ENCODE assay signal across 8 mouse cellular contexts in genomic region chr17:56040857-56041163, GRCm38 (mm10). TPM values are rescaled to one million over a fixed set of nuclear protein-coding genes. Genes with fewer than 3 reads are reported as not detected.
DNase-seq lines count a peak whose midpoint lies in the region; ATAC-seq lines count a peak whose summit lies in the region.

No protein-coding gene starts in this region.

- peaks cover 6% of the 10 kb centered on the region for H3K4me1 ChIP-seq in neural tube, embryonic 11.5 days (ENCODE audit: control insufficient read depth, insufficient read depth, low read length)
- peaks cover 58% of the 10 kb centered on the region for H3K4me1 ChIP-seq in erythroblast, embryonic 14.5 days (ENCODE audit: control insufficient read depth)
- peaks cover 19% of the 10 kb centered on the region for H3K4me1 ChIP-seq in limb, embryonic 15.5 days
- H3K4me1 ChIP-seq in stomach, embryonic 15.5 days = peaks cover 13% of the 10 kb centered on the region

- no peaks in the 10 kb centered on the region for H3K9me3 ChIP-seq in neural tube, embryonic 11.5 days (ENCODE audit: control insufficient read depth, low read length)
- no peaks in the 10 kb centered on the region for H3K9me3 ChIP-seq in erythroblast, embryonic 14.5 days (ENCODE audit: control insufficient read depth, low read length)
- no peaks in the 10 kb centered on the region for H3K9me3 ChIP-seq in limb, embryonic 15.5 days
- no peaks in the 10 kb centered on the region for H3K9me3 ChIP-seq in stomach, embryonic 15.5 days

- WGBS in neural tube, embryonic 11.5 days = under 1% methylated on average over 12 of the region's 12 CpGs
- 1% methylated on average over 12 of the region's 12 CpGs for WGBS in limb, embryonic 15.5 days
- WGBS in stomach, embryonic 15.5 days = 2% methylated on average over 12 of the region's 12 CpGs

- H3K27ac ChIP-seq in neural tube, embryonic 11.5 days (ENCODE audit: low read depth, low read length) = no peak overlapping the region
- H3K27ac ChIP-seq in limb, embryonic 15.5 days = peak overlapping the region; percentile 88
- peak overlapping the region; percentile 89 for H3K27ac ChIP-seq in stomach, embryonic 15.5 days

- no peak for ATAC-seq in neural tube, embryonic 11.5 days (ENCODE audit: insufficient read depth, low FRiP score, low TSS enrichment)
- no peak for ATAC-seq in limb, embryonic 15.5 days (ENCODE audit: insufficient number of reproducible peaks, low FRiP score, low TSS enrichment, low read depth)
- ATAC-seq in stomach, embryonic 15.5 days (ENCODE audit: insufficient read depth, low FRiP score, low read depth) = no peak

- H3K36me3 ChIP-seq in neural tube, embryonic 11.5 days (ENCODE audit: control insufficient read depth, insufficient read depth, low read length) = no peaks in the 10 kb centered on the region
- peaks cover 46% of the 10 kb centered on the region for H3K36me3 ChIP-seq in erythroblast, embryonic 14.5 days (ENCODE audit: control insufficient read depth)
- peaks cover 25% of the 10 kb centered on the region for H3K36me3 ChIP-seq in limb, embryonic 15.5 days
- H3K36me3 ChIP-seq in stomach, embryonic 15.5 days = 0 out of 2 replicates have a peak, but pooled peaks cover 9% of the 10 kb centered on the region

- peak overlapping the region; percentile 80 for H3K4me2 ChIP-seq in neural tube, embryonic 11.5 days (ENCODE audit: low read depth)
- peak overlapping the region; percentile 74 for H3K4me2 ChIP-seq in limb, embryonic 15.5 days
- peak overlapping the region; percentile 77 for H3K4me2 ChIP-seq in stomach, embryonic 15.5 days

- no peaks in the 10 kb centered on the region for H3K27me3 ChIP-seq in neural tube, embryonic 11.5 days (ENCODE audit: control insufficient read depth, insufficient read depth, low read length)
- H3K27me3 ChIP-seq in erythroblast, embryonic 14.5 days (ENCODE audit: control insufficient read depth) = no peaks in the 10 kb centered on the region
- no peaks in the 10 kb centered on the region for H3K27me3 ChIP-seq in limb, embryonic 15.5 days
- H3K27me3 ChIP-seq in stomach, embryonic 15.5 days (replicated peaks) = no peaks in the 10 kb centered on the region

- H3K4me3 ChIP-seq in neural tube, embryonic 11.5 days (ENCODE audit: low read depth, low read length) = peak overlapping the region; percentile 68
- H3K4me3 ChIP-seq in erythroblast, embryonic 14.5 days (replicated peaks) = peak overlapping the region; percentile 72
- peak overlapping the region; percentile 87 for H3K4me3 ChIP-seq in limb, embryonic 15.5 days
- peak overlapping the region; percentile 74 for H3K4me3 ChIP-seq in stomach, embryonic 15.5 days (replicated peaks)

- peak overlapping the region; percentile 77 for H3K9ac ChIP-seq in neural tube, embryonic 11.5 days (ENCODE audit: low read length)
- H3K9ac ChIP-seq in limb, embryonic 15.5 days = peak overlapping the region; percentile 84
- H3K9ac ChIP-seq in stomach, embryonic 15.5 days = peak overlapping the region; percentile 82

- DNase-seq in neural tube, embryonic 11.5 days (ENCODE audit: low spot score) = no peak
- DNase-seq in neural tube, embryonic 10.5 days (ENCODE audit: extremely low spot score, low spot score) = no peak
- DNase-seq in left cerebral cortex, adult 9 months (ENCODE audit: low spot score in 2 of 2) = no peak
- no peak for DNase-seq in embryo, embryonic 9.5 days (ENCODE audit: extremely low spot score)
- no peak for DNase-seq in testis, postnatal 10 days (ENCODE audit: low spot score)

RNA-seq across cellular contexts. Expression of gene Chaf1a, which starts 0.6 kb away (rescaled TPM):
- polyA plus RNA-seq in neural tube, embryonic 11.5 days (2014; fragmentation: Nextera tagmentation; extraction: Ambion mirVana) = 23.5 and 25.0 TPM in 2 replicates
- 10.0 and 11.6 TPM in 2 replicates for polyA plus RNA-seq in erythroblast, embryonic 14.5 days (2012)
- polyA plus RNA-seq in limb, embryonic 15.5 days (2015; fragmentation: Nextera tagmentation; extraction: Ambion mirVana) = 19.1 and 21.4 TPM in 2 replicates
- polyA plus RNA-seq in stomach, embryonic 15.5 days (2015; fragmentation: Nextera tagmentation; extraction: Ambion mirVana) = 21.7 and 22.4 TPM in 2 replicates

RNA-seq across cellular contexts. Expression of gene Sh3gl1, which starts 4.4 kb away (rescaled TPM):
- 122 and 125 TPM in 2 replicates for polyA plus RNA-seq in neural tube, embryonic 11.5 days (2014; fragmentation: Nextera tagmentation; extraction: Ambion mirVana)
- polyA plus RNA-seq in erythroblast, embryonic 14.5 days (2012) = 5.9 TPM in 2 replicates
- 210 and 217 TPM in 2 replicates for polyA plus RNA-seq in limb, embryonic 15.5 days (2015; fragmentation: Nextera tagmentation; extraction: Ambion mirVana)
- polyA plus RNA-seq in stomach, embryonic 15.5 days (2015; fragmentation: Nextera tagmentation; extraction: Ambion mirVana) = 136 and 142 TPM in 2 replicates

RNA-seq across cellular contexts. Expression of gene Ubxn6, which starts 34.0 kb away (rescaled TPM):
- polyA plus RNA-seq in neural tube, embryonic 11.5 days (2014; fragmentation: Nextera tagmentation; extraction: Ambion mirVana) = 45.3 and 45.6 TPM in 2 replicates
- polyA plus RNA-seq in erythroblast, embryonic 14.5 days (2012) = 3.4 and 4.0 TPM in 2 replicates
- polyA plus RNA-seq in limb, embryonic 15.5 days (2015; fragmentation: Nextera tagmentation; extraction: Ambion mirVana) = 42.1 and 45.6 TPM in 2 replicates
- 32.8 and 36.0 TPM in 2 replicates for polyA plus RNA-seq in stomach, embryonic 15.5 days (2015; fragmentation: Nextera tagmentation; extraction: Ambion mirVana)

RNA-seq across cellular contexts. Expression of gene Mpnd, which starts 35.3 kb away (rescaled TPM):
- 157 and 176 TPM in 2 replicates for polyA plus RNA-seq in neural tube, embryonic 11.5 days (2014; fragmentation: Nextera tagmentation; extraction: Ambion mirVana)
- 0.76 and 1.1 TPM in 2 replicates for polyA plus RNA-seq in erythroblast, embryonic 14.5 days (2012)
- polyA plus RNA-seq in limb, embryonic 15.5 days (2015; fragmentation: Nextera tagmentation; extraction: Ambion mirVana) = 71.2 and 82.9 TPM in 2 replicates
- polyA plus RNA-seq in stomach, embryonic 15.5 days (2015; fragmentation: Nextera tagmentation; extraction: Ambion mirVana) = 89.7 and 91.8 TPM in 2 replicates

RNA-seq across cellular contexts. Expression of gene Stap2, which starts 35.4 kb away (rescaled TPM):
- polyA plus RNA-seq in neural tube, embryonic 11.5 days (2014; fragmentation: Nextera tagmentation; extraction: Ambion mirVana) = 5.4 and 6.3 TPM in 2 replicates
- 0.04 TPM in 1 of 2 replicates, not detected in the other for polyA plus RNA-seq in erythroblast, embryonic 14.5 days (2012)
- 26.0 and 28.2 TPM in 2 replicates for polyA plus RNA-seq in limb, embryonic 15.5 days (2015; fragmentation: Nextera tagmentation; extraction: Ambion mirVana)
- polyA plus RNA-seq in stomach, embryonic 15.5 days (2015; fragmentation: Nextera tagmentation; extraction: Ambion mirVana) = 28.0 and 30.9 TPM in 2 replicates

Comparison
In these comparisons a context has a peak if more than half of its experiments do, and no peak if none do; other contexts are left out.
1. RNA of gene Sh3gl1, which starts 4.4 kb away (polyA plus RNA-seq): 210 to 217 TPM in limb, embryonic 15.5 days, 136 to 142 TPM in stomach, embryonic 15.5 days and 122 to 125 TPM in neural tube, embryonic 11.5 days; 5.9 TPM in erythroblast, embryonic 14.5 days; every median in the first group is over 10 times any median in the second.
2. Peak in every context shown above with its lines, with median percentiles within 50 percentile points of each other: H3K4me2 ChIP-seq, H3K4me3 ChIP-seq and H3K9ac ChIP-seq.